Mouse (Mus musculus) ZHBTc4 (cell line): Measurements from ENCODE around the gene Ext2.

Experiments
- DNase-seq: peaks from one replicate; pipeline ENCODE4 v3.0.0-alpha.2; 2011; ENCODE audit warnings: low read depth, low spot score

Ext2 gene

GRCm38 (mm10) chr2:93822045-93822749 lies at the start of gene Ext2:
Gene Ext2 (minus strand): TSS chr2:93822568.
- DNase-seq, result peak; percentile 96

GRCm38 (mm10) chr2:93871411-93871925 lies 49.1 kb upstream of the Ext2 start:
- peak; percentile 83 for DNase-seq

- DNase-seq, result peak; percentile 90
These were observed 48.5 kb upstream of the Ext2 start for GRCm38 (mm10) chr2:93870842-93871241.

GRCm38 (mm10) chr2:93869107-93869600 lies 46.8 kb upstream of the Ext2 start, which contains the start of gene Accsl:
Gene Accsl (minus strand): TSS chr2:93869157.
- peak; percentile 93 for DNase-seq

- DNase-seq, result peak; percentile 70
These were observed 46.2 kb upstream of the Ext2 start for GRCm38 (mm10) chr2:93868566-93868965.

GRCm38 (mm10) chr2:93863229-93863628 lies 40.9 kb upstream of the Ext2 start:
- peak; percentile 18 for DNase-seq

- peak; percentile 47 for DNase-seq
These were observed 36.5 kb upstream of the Ext2 start for GRCm38 (mm10) chr2:93858845-93859244.

- DNase-seq, result no peak
These were observed 28.9 kb upstream of the Ext2 start for GRCm38 (mm10) chr2:93851303-93851702.

GRCm38 (mm10) chr2:93850317-93850944 lies 28.1 kb upstream of the Ext2 start:
- DNase-seq, result no peak

- DNase-seq, result peak; percentile 93
These were observed 27.2 kb upstream of the Ext2 start, which contains the start of gene Accs for GRCm38 (mm10) chr2:93849505-93850089. Gene Accs (minus strand): TSS chr2:93849943.

GRCm38 (mm10) chr2:93841349-93841748 lies 19.0 kb upstream of the Ext2 start:
- no peak for DNase-seq

GRCm38 (mm10) chr2:93840109-93840508 lies 17.7 kb upstream of the Ext2 start:
- DNase-seq, result no peak

GRCm38 (mm10) chr2:93838931-93839330 lies 16.6 kb upstream of the Ext2 start:
- no peak for DNase-seq

GRCm38 (mm10) chr2:93836232-93836785 lies 13.9 kb upstream of the Ext2 start:
- DNase-seq, result peak; percentile 89

GRCm38 (mm10) chr2:93835596-93835995 lies 13.2 kb upstream of the Ext2 start:
- DNase-seq, result peak; percentile 82

- DNase-seq, result peak; percentile 96
These were observed 1.2 kb upstream of the Ext2 start for GRCm38 (mm10) chr2:93823519-93823918.

GRCm38 (mm10) chr2:93817791-93818190 lies 4.6 kb downstream of the Ext2 start:
- DNase-seq, result no peak

GRCm38 (mm10) chr2:93813343-93813742 lies 9.0 kb downstream of the Ext2 start:
- DNase-seq, result peak; percentile 73

- DNase-seq, result peak; percentile 80
These were observed 10.6 kb downstream of the Ext2 start for GRCm38 (mm10) chr2:93811812-93812211.

- DNase-seq, result peak; percentile 50
These were observed 12.4 kb downstream of the Ext2 start for GRCm38 (mm10) chr2:93809931-93810330.

- DNase-seq, result no peak
These were observed 14.3 kb downstream of the Ext2 start for GRCm38 (mm10) chr2:93808071-93808470.

- DNase-seq, result no peak
These were observed 14.9 kb downstream of the Ext2 start for GRCm38 (mm10) chr2:93807440-93807839.
